Mouse (Mus musculus): ENCODE results near the gene Rint1. TPM values are rescaled to one million over a fixed set of nuclear protein-coding genes. Genes with fewer than 3 reads are reported as not detected.

Rint1 gene
- total RNA-seq (2021) = 10 to 100 TPM; 19.0 to 21.7 TPM

DNA sequence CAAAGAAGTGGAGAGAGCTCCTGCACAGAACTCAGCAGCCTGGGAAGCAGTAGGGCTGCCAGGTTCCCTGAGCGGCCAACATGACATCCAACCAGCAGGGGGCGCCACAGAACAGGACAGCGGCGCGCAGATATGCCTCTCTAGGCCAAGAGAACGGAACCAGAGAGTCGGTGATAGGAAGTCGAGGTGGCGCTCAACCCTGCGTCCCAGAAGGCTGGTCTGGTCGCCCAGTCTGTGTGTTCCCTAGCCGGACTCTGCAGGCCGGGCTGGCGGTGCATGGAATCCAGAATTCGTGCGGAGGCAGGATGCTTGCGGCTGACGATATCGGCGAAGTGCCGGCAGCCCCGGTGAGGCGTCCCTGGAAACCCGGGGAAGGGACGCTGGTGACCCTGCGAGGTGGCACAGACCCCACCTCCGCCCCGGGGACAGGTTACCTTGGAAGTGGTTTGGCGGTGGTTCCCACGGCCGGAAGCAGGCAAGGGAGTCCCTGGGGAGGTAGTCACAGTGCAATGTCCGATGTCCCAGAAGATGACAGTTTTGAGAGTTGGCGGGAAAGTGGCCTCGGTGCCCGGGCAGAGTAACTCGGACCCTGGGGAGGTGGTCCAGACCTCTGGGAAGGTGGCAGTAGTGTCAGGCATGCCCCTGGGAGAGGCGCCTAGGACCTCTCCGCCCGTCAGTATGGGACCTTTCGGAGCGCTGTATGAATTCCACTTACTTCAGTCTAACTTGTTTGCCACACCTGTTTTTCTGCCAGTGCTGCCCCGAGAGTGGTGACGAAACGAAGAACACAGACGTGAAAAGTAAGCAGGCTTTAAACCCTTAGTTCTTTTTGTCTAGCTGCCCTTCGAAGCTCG lies at the start of gene Rint1:
TSS of gene Rint1 (plus strand) at position 176 of the 854 bp plus-strand sequence.
- peak; percentile 99 for DNase-seq

GRCm38 (mm10) chr5:23743261-23743660 lies 44.2 kb upstream of the Rint1 start:
- DNase-seq = no peak

GRCm38 (mm10) chr5:23749882-23750281 lies 37.6 kb upstream of the Rint1 start:
- no peak for DNase-seq

DNA sequence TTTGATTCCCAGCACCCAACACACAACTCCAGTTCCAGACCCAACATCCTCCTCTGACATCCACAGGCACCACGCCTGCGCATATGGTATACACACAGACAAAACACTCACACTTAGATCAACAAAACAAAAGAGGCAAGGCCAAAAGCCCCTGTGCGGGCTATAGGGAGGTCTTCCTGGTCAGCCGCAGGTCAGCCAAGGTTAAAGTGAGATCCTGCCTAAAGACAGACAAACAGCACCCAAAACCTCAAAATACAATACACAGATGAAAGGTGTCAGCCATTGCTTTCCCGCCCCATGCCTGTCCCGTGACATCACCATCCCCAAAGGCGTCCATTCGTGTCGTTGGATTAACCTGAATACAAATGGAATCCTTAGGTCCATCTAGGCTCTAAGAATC lies 31.9 kb upstream of the Rint1 start:
- no peak for DNase-seq

DNA sequence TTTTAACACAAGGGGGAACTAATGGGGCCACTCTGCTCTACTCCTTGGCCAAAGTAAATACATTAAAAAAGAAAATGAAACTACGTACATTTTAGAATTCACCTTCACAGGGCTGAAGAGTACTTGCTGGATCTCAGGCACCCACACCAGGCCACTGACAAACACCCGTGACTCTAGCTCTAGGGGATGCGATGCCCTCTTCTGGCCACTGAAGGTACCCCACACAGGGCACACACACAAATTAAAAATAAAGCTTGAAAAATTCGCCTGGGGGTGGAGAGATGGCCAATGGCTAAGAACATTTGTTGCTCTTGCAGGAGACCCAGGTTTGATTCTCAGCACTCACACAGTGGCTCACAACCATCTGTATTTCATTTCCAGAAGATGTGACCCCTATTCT lies 31.1 kb upstream of the Rint1 start:
- DNase-seq = no peak

GRCm38 (mm10) chr5:23758633-23759032 lies 28.9 kb upstream of the Rint1 start:
- DNase-seq = peak; percentile 62

DNA sequence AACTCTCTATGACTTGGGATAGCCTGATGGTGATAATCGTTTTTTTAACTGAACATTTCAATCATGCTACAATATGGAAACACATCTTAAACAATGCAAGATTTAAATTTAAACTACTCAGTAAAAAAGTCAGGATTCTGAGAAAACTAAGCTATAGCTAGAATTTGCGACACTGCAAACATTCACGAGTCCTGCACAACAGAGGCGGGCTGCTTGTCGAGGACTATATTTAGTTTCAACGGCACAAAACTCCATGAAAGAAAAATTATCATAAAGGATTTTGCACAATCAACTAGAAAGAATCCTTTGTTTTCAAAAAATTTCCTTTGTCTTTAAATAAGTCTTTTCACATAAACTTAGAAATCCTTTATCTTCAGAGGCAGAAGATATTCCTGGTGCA lies 25.0 kb upstream of the Rint1 start:
- DNase-seq = no peak

- DNase-seq = no peak
These were observed 23.0 kb upstream of the Rint1 start for GRCm38 (mm10) chr5:23764557-23764956.

DNA sequence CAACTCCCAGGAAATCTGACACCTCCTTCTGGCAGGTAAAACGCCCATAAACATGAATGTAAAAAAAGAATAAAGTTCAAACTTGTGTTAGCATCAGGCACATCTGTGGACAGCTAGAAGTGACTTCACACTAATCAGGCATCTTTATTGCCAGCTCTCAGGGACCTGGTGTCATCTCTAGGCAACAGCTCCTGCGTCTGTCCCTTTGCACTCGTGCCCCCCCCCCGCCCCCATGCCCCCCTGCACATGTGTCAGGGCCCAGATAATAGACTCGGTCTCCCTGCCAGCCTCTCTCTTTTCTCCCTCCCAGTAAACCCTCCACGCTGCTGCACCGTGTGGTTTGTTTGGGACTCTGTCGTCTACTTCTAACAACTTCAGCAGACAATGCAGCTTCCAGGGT lies 16.4 kb upstream of the Rint1 start:
- peak; percentile 18 for DNase-seq

DNA sequence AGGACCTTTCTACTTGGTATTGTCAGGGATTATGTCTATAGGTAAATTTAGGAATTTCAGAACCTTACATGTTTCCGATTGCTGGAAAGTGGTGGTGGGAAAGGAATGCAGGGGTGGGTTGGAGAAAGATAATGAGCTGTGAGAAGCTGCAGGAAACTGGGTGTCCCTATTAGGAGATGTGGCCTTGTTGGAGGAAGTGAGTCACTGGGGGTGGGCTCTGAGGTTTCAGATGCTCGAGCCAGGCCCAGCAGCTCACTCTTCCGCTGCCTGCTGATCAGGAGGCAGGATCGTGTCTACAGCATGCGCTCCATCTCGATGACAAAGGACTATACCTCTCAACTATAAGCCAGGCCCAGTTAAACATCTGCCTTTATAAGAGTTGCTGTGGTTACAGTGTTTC lies 13.3 kb upstream of the Rint1 start:
- no peak for DNase-seq

- no peak for DNase-seq
These were observed 7.0 kb upstream of the Rint1 start for GRCm38 (mm10) chr5:23780516-23780915.

GRCm38 (mm10) chr5:23781172-23781571 lies 6.3 kb upstream of the Rint1 start:
- DNase-seq = no peak

- DNase-seq = no peak
These were observed 5.3 kb upstream of the Rint1 start for GRCm38 (mm10) chr5:23782051-23782810.

DNA sequence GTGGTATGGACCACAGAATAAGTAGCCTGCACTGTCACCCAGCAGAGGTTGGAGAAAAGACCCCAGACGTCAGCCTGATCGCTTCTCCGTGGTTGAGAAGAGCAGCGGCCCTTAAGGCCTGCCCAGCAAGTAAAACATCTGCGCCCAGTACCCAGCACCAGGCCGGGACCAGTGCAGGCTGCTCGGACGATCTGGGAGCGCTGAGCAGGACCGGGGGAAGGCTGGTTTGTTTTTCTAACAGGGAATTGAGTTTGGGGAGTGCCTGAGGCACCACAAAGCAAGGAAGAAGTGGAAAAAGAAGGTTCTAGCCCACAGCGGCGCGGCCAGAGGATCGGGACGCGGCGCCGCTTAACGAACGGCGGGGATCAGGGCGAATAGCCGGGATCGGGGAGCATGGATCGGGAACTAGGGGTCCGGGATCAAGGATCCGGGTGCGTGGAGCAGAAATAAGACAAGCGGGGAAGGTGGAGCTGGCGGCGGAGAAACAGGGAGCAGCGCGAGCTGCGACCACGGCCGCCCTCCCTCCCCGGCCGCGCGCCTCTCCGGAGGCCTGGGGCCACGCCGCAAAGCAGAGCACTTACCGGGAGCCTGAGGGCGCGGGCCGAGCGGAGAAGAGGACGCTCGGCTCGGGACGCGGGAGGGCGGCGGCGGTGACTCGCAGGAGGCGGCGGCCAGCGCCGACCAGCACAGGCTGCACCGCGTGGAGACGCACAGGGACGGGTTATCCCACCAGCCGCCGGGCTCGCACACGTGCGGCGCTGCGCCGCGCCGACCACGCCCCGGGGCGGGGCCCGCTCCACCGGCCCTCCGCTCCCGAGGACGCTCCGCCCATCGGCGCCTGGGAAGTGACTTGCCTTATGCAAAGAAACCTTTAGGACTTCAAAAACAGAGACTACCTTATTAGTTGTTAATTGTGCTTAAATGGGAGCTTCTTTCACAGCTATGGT lies 4.3 kb upstream of the Rint1 start, which contains the start of gene Pus7:
TSS of gene Pus7 (minus strand) at position 781 of the 947 bp plus-strand sequence.
- DNase-seq = peak; percentile 87

GRCm38 (mm10) chr5:23788390-23788830 lies 899 bp downstream of the Rint1 start:
- DNase-seq = no peak

DNA sequence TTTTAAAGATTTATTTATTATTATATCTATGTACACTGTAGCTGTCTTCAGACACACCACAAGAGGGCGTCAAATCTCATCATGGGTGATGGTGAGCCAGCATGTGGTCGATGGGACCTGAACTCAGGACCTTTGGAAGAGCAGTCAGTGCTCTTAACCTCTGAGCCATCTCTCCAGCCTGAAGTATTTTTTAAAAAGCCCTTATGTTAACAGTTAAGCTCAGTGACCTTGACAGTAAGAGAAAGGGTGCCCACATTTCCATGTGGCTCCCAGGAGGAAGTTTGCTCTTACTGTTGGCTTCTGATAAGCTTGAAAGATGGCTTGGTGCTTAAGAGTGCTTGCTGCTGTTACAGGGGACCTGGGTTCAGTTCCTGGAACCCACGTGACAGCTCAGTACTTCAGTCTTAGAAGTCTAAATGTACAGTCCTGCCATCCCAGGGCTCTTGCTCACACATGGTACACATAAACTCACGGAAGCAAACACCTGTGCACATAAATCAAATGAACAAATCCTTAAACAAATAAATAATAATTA lies 1.6 kb downstream of the Rint1 start:
- DNase-seq = no peak

GRCm38 (mm10) chr5:23792726-23793125 lies 5.2 kb downstream of the Rint1 start:
- no peak for DNase-seq

DNA sequence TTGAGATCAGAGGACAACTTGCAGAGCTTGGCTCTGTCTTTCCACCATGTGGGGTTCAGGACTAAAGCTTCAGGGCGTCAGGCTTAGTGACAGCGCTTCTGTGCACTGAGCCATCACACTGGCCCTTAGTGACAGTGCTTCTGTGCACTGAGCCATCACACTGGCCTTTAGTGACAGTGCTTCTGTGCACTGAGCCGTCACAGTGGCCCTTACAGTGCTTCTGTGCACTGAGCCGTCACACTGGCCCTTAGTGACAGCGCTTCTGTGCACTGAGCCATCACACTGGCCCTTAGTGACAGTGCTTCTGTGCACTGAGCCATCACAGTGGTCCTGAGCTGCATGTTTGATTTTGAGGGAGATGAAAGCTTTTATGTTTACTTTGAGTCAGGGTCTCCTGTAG lies 27.3 kb downstream of the Rint1 start:
- no peak for DNase-seq

DNA sequence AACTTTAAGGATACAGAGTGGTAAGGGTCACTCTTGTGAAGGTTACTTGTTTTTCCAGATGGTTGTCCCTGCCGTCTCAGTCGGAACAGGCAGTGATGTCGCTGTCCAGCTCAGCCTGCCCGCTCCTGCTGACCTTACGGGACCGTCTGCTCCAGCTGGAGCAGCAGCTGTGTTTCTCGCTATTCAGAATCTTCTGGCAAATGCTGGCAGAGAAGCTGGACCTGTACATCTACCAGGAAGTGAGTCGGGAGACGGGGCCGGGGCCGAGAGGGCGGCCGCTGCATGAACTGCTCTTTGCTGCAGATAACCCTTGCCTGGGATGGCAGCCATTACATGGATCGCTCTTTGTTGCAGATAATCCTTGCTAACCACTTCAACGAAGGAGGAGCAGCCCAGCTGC lies 29.2 kb downstream of the Rint1 start:
- DNase-seq = peak; percentile 8

- DNase-seq = no peak
These were observed 34.8 kb downstream of the Rint1 start for GRCm38 (mm10) chr5:23822306-23822705.

DNA sequence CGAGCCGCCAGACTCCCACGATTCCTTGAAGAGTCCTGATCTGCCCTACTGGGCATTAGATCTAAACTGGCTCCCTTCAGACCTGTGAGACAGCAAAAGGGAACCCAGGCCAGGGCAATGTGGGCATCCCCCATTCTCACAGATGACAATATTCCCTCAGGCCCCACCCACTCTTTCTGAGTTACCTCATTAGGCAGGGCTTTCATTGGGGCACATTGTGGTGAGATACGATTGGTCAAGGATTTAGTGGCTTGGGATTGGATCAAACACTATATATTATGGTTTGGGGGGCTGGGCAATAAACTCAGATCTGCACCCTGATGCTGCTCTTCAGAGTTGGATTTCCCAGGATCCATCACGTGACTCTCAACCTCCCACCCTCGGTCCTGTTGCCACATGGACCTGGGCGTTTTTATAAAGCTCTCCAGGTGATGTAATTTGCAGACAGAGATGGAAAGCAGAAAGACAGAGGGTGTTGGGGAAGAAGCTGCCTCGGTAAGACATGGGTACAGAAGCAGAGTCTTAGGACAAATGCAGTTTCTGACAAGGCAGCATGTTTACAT lies 36.7 kb downstream of the Rint1 start:
- DNase-seq = no peak

Data from heart, postnatal 4 days (tissue).